Mouse (Mus musculus) right cerebral cortex, adult 2 months (tissue): ENCODE measurements at regions not wholly inside any gene's neighbourhood (a gene's known extent, or its start where the extent isn't known, plus 50 kb on each side); places are given as distances from the start of the nearest gene placed in this dataset.

Source experiments
- DNase-seq, 2 experiments: peaks; one replicate each; pipeline ENCODE4 v3.0.0; 2021 to 2022; ENCODE audit warnings: low spot score in 2 of 2

- DNase-seq, result no peak
Measured at GRCm38 (mm10) chr11:64655162-64655561, 218.7 kb upstream of the F930015N05Rik start.

DNA sequence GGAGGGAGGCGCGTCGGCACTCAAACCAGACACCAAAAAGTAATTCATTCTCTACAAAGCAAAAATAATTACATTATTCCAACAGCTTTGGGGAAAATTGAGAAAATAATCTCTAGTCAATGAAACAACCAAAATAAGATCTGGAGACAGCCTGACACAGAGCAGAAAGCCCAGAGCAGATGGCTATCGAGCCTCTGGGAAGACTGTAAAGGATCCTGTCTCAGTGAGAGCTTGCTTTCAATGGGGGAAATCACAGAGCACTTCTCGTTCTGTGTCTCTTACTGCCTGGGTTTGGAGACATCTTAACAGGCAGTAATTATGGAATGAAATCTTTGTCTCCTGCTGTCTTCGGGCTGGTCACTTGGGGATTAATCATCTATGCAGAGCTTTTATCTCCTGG is 226.7 kb upstream of the F930015N05Rik start:
- DNase-seq, result no peak

DNA sequence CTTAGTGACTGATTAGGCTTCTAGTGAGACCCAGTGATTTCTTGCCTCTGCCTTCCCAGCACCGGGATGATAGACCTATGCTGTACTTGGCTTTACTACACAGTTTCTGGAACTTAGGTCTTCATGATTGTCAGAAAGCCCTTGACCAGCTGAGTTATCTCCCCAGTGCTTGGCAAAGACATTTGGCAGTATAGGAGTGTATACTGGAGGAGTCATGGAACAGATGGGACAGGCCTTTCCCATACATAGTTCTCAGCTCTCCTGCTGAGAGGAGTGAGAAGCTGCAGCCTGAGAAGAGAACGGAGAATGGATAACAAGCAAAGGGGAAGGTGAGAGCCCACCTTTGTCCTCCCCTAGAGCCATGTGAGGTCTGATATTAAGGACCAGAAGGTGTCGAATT is 230.6 kb upstream of the F930015N05Rik start:
- no peak for DNase-seq

DNA sequence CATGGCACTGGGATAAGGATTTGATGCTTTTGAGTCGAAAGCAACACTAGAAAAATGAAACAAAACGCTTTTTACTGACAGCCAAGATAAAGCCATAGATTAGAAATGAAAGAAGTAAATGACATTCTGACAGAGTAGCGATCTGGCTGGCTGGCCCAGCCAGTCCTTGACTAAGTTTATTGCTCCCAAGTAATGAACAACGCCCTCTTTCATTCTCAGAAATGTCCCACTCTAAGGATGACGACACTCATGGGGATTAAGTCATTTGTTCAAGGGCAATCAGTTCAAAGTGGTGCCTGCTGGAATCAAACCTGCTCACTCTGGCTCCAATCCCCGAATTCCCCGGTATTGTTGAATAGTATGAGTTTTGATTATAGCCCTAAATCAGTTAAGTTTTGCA is 231.1 kb upstream of the F930015N05Rik start:
- DNase-seq, result no peak

- DNase-seq, result no peak
Measured at GRCm38 (mm10) chr11:64671898-64672297, 235.4 kb upstream of the F930015N05Rik start.

DNA sequence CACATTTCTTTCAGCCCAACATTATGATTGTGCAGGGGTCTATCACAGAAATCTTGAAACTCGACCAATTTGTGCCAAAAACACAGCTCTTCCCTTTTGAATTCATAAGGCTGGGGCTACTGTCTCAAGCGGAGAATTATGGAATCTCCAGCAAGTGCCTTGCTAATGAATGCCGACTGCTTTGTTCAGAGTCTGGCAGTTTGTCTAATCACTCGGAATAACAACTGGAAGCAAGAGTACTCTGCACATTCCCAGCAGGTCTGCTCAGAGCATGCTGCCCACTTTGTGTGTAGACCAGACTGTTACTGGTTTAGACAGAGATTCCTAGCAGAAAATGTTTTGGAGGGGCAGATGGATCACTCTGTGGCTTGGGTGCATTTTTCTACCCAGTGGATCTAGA is 237.1 kb upstream of the F930015N05Rik start:
- DNase-seq, result no peak

GRCm38 (mm10) chr11:64703776-64704175 is 267.3 kb upstream of the F930015N05Rik start:
- DNase-seq, result no peak

DNA sequence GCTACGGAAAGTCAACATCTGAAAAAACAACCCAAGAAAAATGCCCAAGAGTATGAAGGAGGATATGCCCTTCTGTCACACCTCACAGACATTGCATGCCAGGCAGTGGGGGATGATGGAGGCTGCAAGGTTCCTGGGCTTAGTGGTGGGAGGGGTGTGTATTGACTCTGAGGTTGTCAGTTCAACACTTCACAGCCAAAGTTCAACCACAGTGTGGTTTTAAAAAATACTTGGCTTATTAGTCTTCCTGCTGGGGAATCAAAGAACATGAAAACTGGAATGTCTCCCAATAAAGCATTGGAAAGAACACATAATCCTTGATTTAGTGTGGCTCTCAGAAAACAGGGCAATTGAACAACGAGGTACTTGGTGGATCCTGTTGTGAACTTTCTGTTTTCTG is 267.0 kb upstream of the Elac2 start:
- no peak for DNase-seq

GRCm38 (mm10) chr11:64715182-64715581 is 263.7 kb upstream of the Elac2 start:
- no peak for DNase-seq

GRCm38 (mm10) chr11:64718316-64719085 is 260.3 kb upstream of the Elac2 start:
- peak; percentile 87 to 92 for DNase-seq

DNA sequence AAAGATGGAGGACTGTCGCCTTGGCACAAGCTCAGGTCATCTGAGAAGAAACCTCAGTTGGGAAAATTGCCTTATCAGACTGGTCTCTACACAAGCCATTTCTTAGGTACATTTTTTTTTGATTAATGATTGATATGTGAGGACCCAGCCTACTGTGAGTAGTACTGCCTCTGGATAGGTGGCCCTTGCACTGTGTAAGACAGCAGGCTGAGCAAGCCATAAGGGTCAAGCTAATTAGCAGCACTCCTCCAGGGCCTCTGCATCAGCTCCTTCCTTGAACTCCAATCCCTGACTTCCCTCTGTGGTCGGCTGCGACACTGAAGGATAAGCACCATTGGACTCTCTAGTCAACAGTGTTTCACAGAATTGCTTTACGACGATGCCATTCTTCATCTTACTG is 252.6 kb upstream of the Elac2 start:
- no peak for DNase-seq

- no peak for DNase-seq
Measured at GRCm38 (mm10) chr11:64727841-64728421, 250.9 kb upstream of the Elac2 start.

- DNase-seq, result no peak
Measured at GRCm38 (mm10) chr11:64738948-64739347, 239.9 kb upstream of the Elac2 start.

DNA sequence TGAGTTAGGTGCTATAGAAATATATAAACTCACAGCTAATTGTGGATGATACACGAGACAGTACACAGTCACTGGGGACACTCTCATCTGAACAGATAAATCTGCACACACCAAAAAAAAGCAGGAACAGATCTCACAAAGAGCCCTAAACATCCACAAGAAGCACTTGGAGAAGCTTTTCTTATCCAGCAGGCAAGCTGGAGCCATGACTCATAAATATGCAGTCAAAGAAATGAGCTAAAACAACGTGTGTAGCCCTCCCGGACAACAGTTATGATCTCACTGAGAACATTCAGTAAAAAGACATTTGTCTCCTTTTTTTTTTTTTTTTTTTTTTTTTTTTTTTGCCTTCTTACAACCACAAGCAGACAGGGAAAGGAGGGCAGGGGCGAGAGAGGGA is 235.1 kb upstream of the Elac2 start:
- peak in 1 of 2 experiments; percentile 8 for DNase-seq

DNA sequence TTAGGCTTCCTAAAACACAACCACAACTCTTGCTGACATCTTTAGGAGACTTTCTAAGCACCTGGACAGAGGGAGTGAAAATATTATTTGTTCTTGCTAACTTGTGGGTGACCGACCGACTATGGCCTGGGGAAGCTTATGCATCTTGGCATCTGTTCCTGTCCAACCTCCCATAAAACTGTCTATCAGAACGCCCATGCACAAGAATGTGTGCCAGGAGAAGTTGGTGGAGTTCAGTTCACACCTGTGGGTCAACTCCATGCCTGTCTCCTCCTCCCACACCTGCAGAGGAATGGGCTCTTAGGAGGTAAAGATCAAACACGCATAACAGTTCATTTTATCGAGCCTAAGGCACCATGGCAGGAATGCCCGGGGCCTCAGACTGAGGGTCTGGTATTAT is 232.7 kb upstream of the Elac2 start:
- DNase-seq, result no peak

DNA sequence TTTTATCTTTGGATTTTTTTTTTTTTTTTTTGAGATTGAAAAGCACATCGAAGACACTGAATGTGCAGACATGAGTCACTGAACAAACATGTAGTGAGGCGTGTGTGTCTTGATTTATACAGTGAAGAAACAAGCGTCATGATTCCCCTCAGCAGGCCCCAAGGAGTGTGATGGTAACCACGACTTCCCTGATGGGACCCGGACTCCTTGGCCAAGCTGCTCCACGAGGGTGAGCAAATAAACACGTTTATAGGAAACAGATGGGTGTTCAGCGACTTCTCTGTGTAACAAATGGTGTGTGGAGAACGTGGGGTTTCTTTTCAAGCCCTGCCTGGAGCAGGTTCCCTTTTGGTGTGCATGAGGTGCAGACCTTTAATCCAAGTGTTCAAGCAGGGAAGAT is 228.9 kb upstream of the Elac2 start:
- no peak for DNase-seq

- no peak for DNase-seq
Measured at GRCm38 (mm10) chr11:64752299-64752698, 226.5 kb upstream of the Elac2 start.

DNA sequence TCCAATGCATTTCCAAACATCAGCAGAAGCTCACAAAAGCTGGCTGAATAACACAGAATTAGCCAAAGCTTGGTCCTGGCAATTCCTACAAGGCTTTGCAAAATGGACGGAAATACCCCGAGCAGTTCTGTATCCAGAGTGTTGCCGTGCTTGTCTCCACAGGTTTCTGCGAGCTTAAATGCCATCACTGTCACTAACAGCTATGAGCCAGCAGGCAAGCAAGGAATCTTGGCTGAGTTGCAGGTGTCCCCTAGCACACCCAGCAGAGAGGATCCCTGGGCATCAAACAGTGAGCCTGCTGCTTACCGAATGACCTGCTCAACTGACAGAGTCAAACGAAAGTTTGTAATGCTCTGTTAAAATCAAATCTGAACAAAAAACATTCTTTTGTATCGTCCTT is 226.0 kb upstream of the Elac2 start:
- peak; percentile 10 to 34 for DNase-seq

GRCm38 (mm10) chr11:64754076-64754475 is 224.8 kb upstream of the Elac2 start:
- no peak for DNase-seq

DNA sequence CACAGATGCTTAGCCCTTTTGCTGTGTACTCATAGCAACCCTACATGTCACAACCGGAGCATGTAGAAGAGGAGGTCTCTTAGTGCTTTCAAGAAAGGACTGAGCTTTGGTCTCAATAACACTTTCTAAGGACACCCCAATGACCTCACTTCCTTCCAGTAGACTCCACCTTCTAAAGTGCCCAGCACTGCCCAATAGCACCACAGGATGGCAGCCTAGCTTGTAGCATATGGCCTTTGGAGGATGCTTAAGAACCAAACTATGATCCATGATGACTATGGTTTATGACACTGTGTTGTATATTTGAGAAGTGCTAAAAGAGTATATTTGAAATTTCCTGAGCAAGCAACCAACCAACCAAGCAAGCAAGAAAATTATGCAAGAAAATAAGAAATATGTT is 223.3 kb upstream of the Elac2 start:
- no peak for DNase-seq

DNA sequence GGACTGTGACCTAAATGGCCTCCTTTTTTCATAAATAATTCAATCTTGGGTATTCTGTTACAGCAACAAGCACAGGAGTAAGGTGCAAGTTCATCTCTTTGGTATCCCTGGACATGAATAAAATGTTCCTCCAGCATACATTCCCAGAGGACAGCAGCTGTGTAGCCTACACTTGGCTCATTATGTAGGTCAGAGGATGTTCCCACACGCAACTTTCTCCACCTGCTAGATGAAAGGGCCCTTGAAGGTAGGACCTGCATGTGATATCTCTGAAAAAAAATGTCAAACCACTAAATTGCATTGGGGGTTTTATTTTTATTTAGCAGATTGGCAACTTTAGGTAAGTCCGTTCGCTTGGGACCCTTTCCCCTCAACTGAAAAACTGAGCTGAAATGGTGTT is 218.2 kb upstream of the Elac2 start:
- DNase-seq, result no peak

DNA sequence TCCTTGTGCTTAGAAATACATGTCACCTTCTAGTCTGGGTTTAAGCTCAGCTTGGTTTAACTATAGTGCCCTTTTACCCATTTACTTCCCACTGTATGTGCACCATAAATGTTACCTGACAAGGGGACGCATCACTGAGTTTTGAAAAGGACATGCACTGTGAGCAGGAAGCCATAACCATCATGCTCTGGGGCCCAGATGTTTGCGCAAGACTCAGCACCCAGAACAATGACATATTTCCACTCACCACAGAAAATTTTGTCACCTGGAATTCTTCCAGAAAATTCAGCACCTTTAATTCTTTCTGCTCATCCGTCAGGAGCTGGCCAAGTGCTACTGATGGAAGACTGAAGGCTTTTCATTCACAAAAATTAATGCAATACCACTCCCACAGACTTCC is 216.1 kb upstream of the Elac2 start:
- DNase-seq, result no peak

DNA sequence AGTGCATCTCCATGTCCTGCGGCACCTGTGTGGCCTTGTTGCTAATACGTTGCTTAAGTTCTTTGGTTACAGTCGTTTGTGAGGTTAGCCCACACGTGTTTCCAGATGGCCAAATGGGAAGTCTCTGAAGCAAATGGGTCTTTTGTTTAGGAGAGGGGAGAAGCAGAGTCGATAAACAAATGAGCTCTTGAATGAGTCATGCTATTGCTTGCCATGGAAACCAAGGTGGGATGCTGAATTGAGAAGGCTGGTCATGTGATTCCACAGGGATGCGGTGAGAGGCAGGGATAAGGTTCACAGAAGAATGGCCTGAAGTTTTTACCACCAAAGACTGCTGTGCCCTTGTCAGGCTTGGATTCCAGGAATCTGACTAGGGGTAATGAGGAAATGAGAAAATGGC is 214.8 kb upstream of the Elac2 start:
- DNase-seq, result no peak

DNA sequence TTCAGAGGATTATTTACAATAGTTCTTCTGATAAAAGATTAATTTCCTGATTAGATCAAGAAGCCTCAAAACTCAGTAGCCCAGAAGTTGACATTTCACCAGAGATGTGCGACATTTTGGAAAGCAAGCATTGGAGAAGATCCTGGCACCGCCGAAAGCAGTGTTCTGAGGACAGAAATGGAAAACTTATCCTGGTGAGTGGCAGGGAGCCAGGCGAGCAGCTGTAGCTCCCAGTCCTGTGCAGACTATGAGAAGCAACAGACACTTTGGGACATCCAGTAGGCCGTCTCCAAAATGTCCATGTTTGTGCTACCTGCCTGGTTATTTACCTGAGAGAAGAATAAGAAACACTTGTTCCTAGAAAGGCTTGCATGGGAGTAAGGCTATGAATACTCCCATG is 202.1 kb upstream of the Elac2 start:
- DNase-seq, result peak; percentile 17 to 26
